Mouse (Mus musculus) CH12.LX (cell line): ENCODE measurements around the gene Ric1. TPM values are rescaled to one million over a fixed set of nuclear protein-coding genes. Genes with fewer than 3 reads are reported as not detected.
"Not testable (repeated sequence)": the region's sequence is repeated elsewhere in the genome, so short reads cannot be mapped to it uniquely, and the experiment has no call there.

Experiments
- DNase-seq: peaks from one replicate; pipeline ENCODE4 v3.0.0-alpha.2; 2013; ENCODE audit errors: extremely low read depth
- H3K27ac ChIP-seq: 2 replicates; pipeline ENCODE4 v1.5.1; 2012; ENCODE audit warnings: low read depth, mild to moderate bottlenecking, control low read depth, moderate library complexity; ENCODE audit not compliant: insufficient read depth
- H3K27me3 ChIP-seq: replicated peaks from 2 replicates; pipeline ENCODE3; 2012; ENCODE audit warnings: inconsistent platforms
- H3K36me3 ChIP-seq, 2 experiments: replicated peaks in 1 of 2; 2 replicates each; pipeline versions ENCODE3 to v1.6.1; 2012; ENCODE audit warnings: inconsistent platforms in 1 of 2, low read length in 1 of 2, mild to moderate bottlenecking in 1 of 2, mixed read lengths in 1 of 2, moderate library complexity in 1 of 2; ENCODE audit not compliant: control insufficient read depth in 1 of 2, insufficient read depth in 1 of 2
- H3K4me1 ChIP-seq, 2 experiments: 2 replicates each; pipeline ENCODE4 v1.6.1; 2012; ENCODE audit warnings: inconsistent platforms in 1 of 2, moderate library complexity in 1 of 2; ENCODE audit not compliant: insufficient read depth in 2 of 2, control insufficient read depth in 1 of 2
- H3K4me2 ChIP-seq: 2 replicates; pipeline ENCODE4 v1.6.1; 2012; ENCODE audit warnings: low read depth, mild to moderate bottlenecking, control low read depth; ENCODE audit not compliant: poor library complexity, insufficient read depth, severe bottlenecking
- H3K4me3 ChIP-seq, 3 experiments: fragments of 150-350 bp in 1 of 3; sonication (generic) in 1 of 3; replicated peaks in 1 of 3; 2 replicates each; pipeline versions ENCODE3 to v1.5.1; 2011 to 2012; ENCODE audit warnings: low read depth in 2 of 3, low read length in 2 of 3, mild to moderate bottlenecking in 2 of 3, moderate library complexity in 2 of 3, control low read depth in 1 of 3, improper control_type of control experiment in 1 of 3, inconsistent platforms in 1 of 3, mixed read lengths in 1 of 3; ENCODE audit not compliant: poor library complexity in 1 of 3
- H3K79me2 ChIP-seq: replicated peaks from 2 replicates; pipeline ENCODE4 v1.6.1; 2012; ENCODE audit warnings: mild to moderate bottlenecking, moderate library complexity; ENCODE audit not compliant: control insufficient read depth, poor library complexity, insufficient read depth, severe bottlenecking; ENCODE audit errors: extremely low read depth
- H3K9ac ChIP-seq: 2 replicates; pipeline ENCODE4 v1.6.1; 2012; ENCODE audit warnings: low read depth, mild to moderate bottlenecking, control low read depth, moderate library complexity; ENCODE audit not compliant: insufficient read depth
- H3K9me3 ChIP-seq: replicated peaks from 2 replicates; pipeline ENCODE3; 2012; ENCODE audit warnings: low read length, inconsistent platforms, mixed read lengths
- BHLHE40 ChIP-seq: IDR thresholded peaks from 2 replicates; pipeline ENCODE4 v1.6.1; 2011; ENCODE audit warnings: mild to moderate bottlenecking, low read depth, low read length, improper control_type of control experiment
- CHD1 ChIP-seq: IDR thresholded peaks from 2 replicates; pipeline ENCODE4 v1.6.1; 2012; ENCODE audit warnings: low read depth, low read length, improper control_type of control experiment, inconsistent platforms
- CHD2 ChIP-seq: IDR thresholded peaks from 2 replicates; pipeline ENCODE4 v1.6.1; 2011; ENCODE audit warnings: low read length, improper control_type of control experiment
- CTCF ChIP-seq, 2 experiments: IDR thresholded peaks in 1 of 2; conservative IDR thresholded peaks in 1 of 2; 2 replicates each; pipeline ENCODE4 v1.5.1; 2011 to 2012; ENCODE audit warnings: low read depth in 2 of 2, low read length in 2 of 2, improper control_type of control experiment in 1 of 2, inconsistent platforms in 1 of 2, mild to moderate bottlenecking in 1 of 2, moderate library complexity in 1 of 2
- E2F4 ChIP-seq: IDR thresholded peaks from 2 replicates; pipeline ENCODE4 v1.6.1; 2011; ENCODE audit warnings: low read depth, low read length, improper control_type of control experiment; ENCODE audit not compliant: insufficient replicate concordance
- ELF1 ChIP-seq: IDR thresholded peaks from 2 replicates; pipeline ENCODE4 v1.6.1; 2014; ENCODE audit warnings: low read depth, mild to moderate bottlenecking, inconsistent platforms, low read length, improper control_type of control experiment
- EP300 ChIP-seq: IDR thresholded peaks from 2 replicates; pipeline ENCODE4 v1.6.1; 2011; ENCODE audit warnings: low read length, improper control_type of control experiment
- ETS1 ChIP-seq: conservative IDR thresholded peaks from 2 replicates; pipeline ENCODE4 v1.6.1; 2012; ENCODE audit warnings: low read depth, mild to moderate bottlenecking, inconsistent platforms, low read length, improper control_type of control experiment, moderate library complexity
- HCFC1 ChIP-seq: IDR thresholded peaks from 2 replicates; pipeline ENCODE4 v1.6.1; 2012; ENCODE audit warnings: low read depth, mild to moderate bottlenecking, inconsistent platforms, low read length, improper control_type of control experiment
- JUN ChIP-seq: IDR thresholded peaks from 2 replicates; pipeline ENCODE4 v1.6.1; 2011; ENCODE audit warnings: low read depth, mild to moderate bottlenecking, low read length, improper control_type of control experiment, moderate library complexity; ENCODE audit not compliant: insufficient read depth
- JUND ChIP-seq: conservative IDR thresholded peaks from 2 replicates; pipeline ENCODE4 v1.6.1; 2011; ENCODE audit warnings: low read depth, low read length, improper control_type of control experiment
- KAT2A ChIP-seq: IDR thresholded peaks from 2 replicates; pipeline ENCODE4 v1.6.1; 2012; ENCODE audit warnings: low read length, improper control_type of control experiment, inconsistent platforms; ENCODE audit not compliant: insufficient replicate concordance
- MAFK ChIP-seq: IDR thresholded peaks from 2 replicates; pipeline ENCODE4 v1.6.1; 2011; ENCODE audit warnings: low read length, improper control_type of control experiment; ENCODE audit not compliant: insufficient replicate concordance
- MAX ChIP-seq: IDR thresholded peaks from 2 replicates; pipeline ENCODE4 v1.6.1; 2011; ENCODE audit warnings: low read length, improper control_type of control experiment
- MAZ ChIP-seq: IDR thresholded peaks from 2 replicates; pipeline ENCODE4 v1.6.1; 2012; ENCODE audit warnings: low read depth, mild to moderate bottlenecking, inconsistent platforms, low read length, improper control_type of control experiment, moderate library complexity
- MXI1 ChIP-seq: IDR thresholded peaks from 2 replicates; pipeline ENCODE4 v1.6.1; 2011; ENCODE audit warnings: mild to moderate bottlenecking, low read depth, low read length, improper control_type of control experiment
- MYC ChIP-seq: IDR thresholded peaks from 2 replicates; pipeline ENCODE4 v1.6.1; 2011; ENCODE audit warnings: low read depth, mild to moderate bottlenecking, improper control_type of control experiment, low read length
- NELFE ChIP-seq: IDR thresholded peaks from 2 replicates; pipeline ENCODE4 v1.6.1; 2011; ENCODE audit warnings: low read depth, low read length, improper control_type of control experiment
- NRF1 ChIP-seq: IDR thresholded peaks from 2 replicates; pipeline ENCODE4 v1.6.1; 2014; ENCODE audit warnings: low read depth, mild to moderate bottlenecking, inconsistent platforms, low read length, improper control_type of control experiment, moderate library complexity
- POLR2AphosphoS2 ChIP-seq: IDR thresholded peaks from 2 replicates; pipeline ENCODE4 v1.6.1; 2011; ENCODE audit warnings: low read depth, low read length, improper control_type of control experiment
- TCF12 ChIP-seq: IDR thresholded peaks from 2 replicates; pipeline ENCODE4 v1.6.1; 2014; ENCODE audit warnings: low read depth, mild to moderate bottlenecking, inconsistent platforms, low read length, improper control_type of control experiment
- UBTF ChIP-seq: IDR thresholded peaks from 2 replicates; pipeline ENCODE4 v1.6.1; 2012; ENCODE audit warnings: low read depth, mild to moderate bottlenecking, inconsistent platforms, low read length, improper control_type of control experiment, moderate library complexity
- USF1 ChIP-seq: IDR thresholded peaks from 2 replicates; pipeline ENCODE4 v1.6.1; 2014; ENCODE audit warnings: low read depth, mild to moderate bottlenecking, inconsistent platforms, low read length, improper control_type of control experiment
- ZMIZ1 ChIP-seq: IDR thresholded peaks from 2 replicates; pipeline ENCODE4 v1.6.1; 2012; ENCODE audit warnings: low read depth, mild to moderate bottlenecking, inconsistent platforms, low read length, improper control_type of control experiment
- ZNF384 ChIP-seq: IDR thresholded peaks from 2 replicates; pipeline ENCODE4 v1.6.1; 2012; ENCODE audit warnings: low read depth, low read length, improper control_type of control experiment, inconsistent platforms
- dilution Hi-C: fragments of 300-500 bp; cut with MboI; formaldehyde crosslinking; loops from 2 replicates; pipeline ENCODE4 v1.14.3; 2020; ENCODE audit warnings: low sequenced_read_pairs; ENCODE audit not compliant: extremely low pct_unique_long_range_greater_than_20kb, extremely low pct_ligation_motif_present
- in situ Hi-C: fragments of 300-500 bp; cut with MboI; formaldehyde crosslinking; loops from 3 replicates; pipeline ENCODE4 v1.14.3; 2019; ENCODE audit warnings: low sequenced_read_pairs, low pct_ligation_motif_present, low pct_unique_long_range_greater_than_20kb, mixed read lengths
- polyA plus RNA-seq: library from polyadenylated mRNA; unstranded; fragments of >175 nt; gene quantifications from 2 replicates; pipeline ENCODE4 v1.2.1, GENCODE M21; 2012; ENCODE audit warnings: low read depth; ENCODE audit not compliant: insufficient read length
- total RNA-seq, 2 experiments: library from RNA; depleted of rRNA; stranded (reverse); fragments of 300-350 nt in 1 of 2; fragments of >200 nt in 1 of 2; gene quantifications; 2 replicates each; pipeline ENCODE4 v1.2.3; 2012 to 2014

The Ric1 gene
- total and polyA plus RNA-seq, 3 experiments = 11.2 to 17.9 (median 16.3) TPM

- Histone ChIP-seq H3K9ac (peak overlapping the region; percentile 48; the same call in 1 of the 2 replicates), H3K36me3 (peaks cover 0 to 8% of the 10 kb centered on the region in 2 experiments), H3K27me3 (no peaks in the 10 kb centered on the region), H3K9me3 (peaks cover 8% of the 10 kb centered on the region), H3K27ac (no peak overlapping the region), H3K4me1 (peaks cover 11 to 42% of the 10 kb centered on the region in 2 experiments; a peak in 3 of 4 replicates), H3K4me3 (peak overlapping the region in 1 of 3 experiments; percentile 85), H3K4me2 (peak overlapping the region; percentile 75), H3K79me2 (peaks cover 33% of the 10 kb centered on the region)
- dilution Hi-C loops = no loop called here
- no peak for DNase-seq
- no peak for TF ChIP-seq JUND
- 0 out of 2 replicates have a peak, but pooled peaks have one; percentile 12 for TF ChIP-seq EP300
- 0 out of 2 replicates have a peak, but pooled peaks have one; percentile 8 for TF ChIP-seq CHD1
- TF ChIP-seq KAT2A = no peak
- in situ Hi-C loops = loop anchor here (25.0 kb wide), 1 partner anchor 462 kb away; no protein-coding TSS in a partner anchor
Observed at GRCm38 (mm10) chr19:29524614-29525013, 2.5 kb downstream of the Ric1 start.

GRCm38 (mm10) chr19:29525588-29525987, 3.5 kb downstream of the Ric1 start:
- DNase-seq, H3K9ac ChIP-seq, H3K9me3 ChIP-seq, H3K27me3 ChIP-seq, H3K4me2 ChIP-seq, dilution Hi-C loops, H3K36me3 ChIP-seq, H3K27ac ChIP-seq, in situ Hi-C loops, H3K4me3 ChIP-seq: not testable (repeated sequence)
- H3K79me2 ChIP-seq = peaks cover 33% of the 10 kb centered on the region
- H3K4me1 ChIP-seq = peaks cover 7 to 32% of the 10 kb centered on the region in 2 experiments; a peak in 3 of 4 replicates

- no peak overlapping the region for H3K27ac ChIP-seq
- DNase-seq = peak; percentile 37
- peaks cover 7 to 28% of the 10 kb centered on the region in 2 experiments; a peak in 3 of 4 replicates for H3K4me1 ChIP-seq
- H3K27me3 ChIP-seq = no peaks in the 10 kb centered on the region
- in situ Hi-C loops = no loop called here
- peaks cover 8% of the 10 kb centered on the region for H3K9me3 ChIP-seq
- H3K4me3 ChIP-seq = no peak overlapping the region
- peaks cover 0 to 4% of the 10 kb centered on the region in 2 experiments for H3K36me3 ChIP-seq
- H3K9ac ChIP-seq = no peak overlapping the region
- H3K4me2 ChIP-seq = peak overlapping the region; percentile 71; the same call in 1 of the 2 replicates
- dilution Hi-C loops = no loop called here
- peaks cover 37% of the 10 kb centered on the region for H3K79me2 ChIP-seq
- no peak for TF ChIP-seq NELFE
- no peak for TF ChIP-seq TCF12
- TF ChIP-seq HCFC1 = no peak
- TF ChIP-seq CHD1 = no peak
- TF ChIP-seq EP300 = peak; percentile 90
- TF ChIP-seq E2F4 = no peak
- TF ChIP-seq NRF1 = no peak
- no peak for TF ChIP-seq ELF1
- no peak for TF ChIP-seq CTCF (conservative IDR thresholded peaks at IDR 0.05 in 1 of 2, IDR thresholded peaks at IDR 0.05 in 1 of 2; ENCODE audit: low read depth in 2 of 2, low read length in 2 of 2)
- no peak for TF ChIP-seq CHD2
- no peak for TF ChIP-seq MAZ
- peak; percentile 52 for TF ChIP-seq BHLHE40
- TF ChIP-seq JUN = peak; percentile 59
- TF ChIP-seq ZNF384 = peak; percentile 94
- TF ChIP-seq ETS1 = peak; percentile 30; the same call in 1 of the 2 replicates
- TF ChIP-seq MXI1 = no peak
- no peak for TF ChIP-seq MAX
- no peak for TF ChIP-seq POLR2AphosphoS2
- no peak for TF ChIP-seq UBTF
- TF ChIP-seq MAFK = peak; percentile 63
- no peak for TF ChIP-seq MYC
- TF ChIP-seq JUND = peak; percentile 87
- no peak for TF ChIP-seq USF1
- no peak for TF ChIP-seq ZMIZ1
Observed at GRCm38 (mm10) chr19:29526837-29527236, 4.8 kb downstream of the Ric1 start.
